Mouse (Mus musculus) midbrain, embryonic 12.5 days (tissue): ENCODE data around the gene Gm20388. TPM values are rescaled to one million over a fixed set of nuclear protein-coding genes. Genes with fewer than 3 reads are reported as not detected.

Experiments used
- ATAC-seq: fragments of 200-750 bp; cut with Nextera tagmentation; 2 replicates; pipeline ENCODE4 v1.8.0; 2017; ENCODE audit warnings: low read depth, moderate TSS enrichment, moderate library complexity; ENCODE audit not compliant: low FRiP score
- H3K27ac ChIP-seq: fragments of 300-500 bp; sonication (generic); replicated peaks from 2 replicates; pipeline ENCODE4 v1.5.1; 2016; ENCODE audit warnings: mild to moderate bottlenecking
- H3K27me3 ChIP-seq: fragments of 300-500 bp; sonication (generic); 2 replicates; pipeline ENCODE4 v1.6.1; 2016; ENCODE audit warnings: mild to moderate bottlenecking
- H3K36me3 ChIP-seq: fragments of 300-500 bp; sonication (generic); 2 replicates; pipeline ENCODE4 v1.6.1; 2016
- H3K4me1 ChIP-seq: fragments of 300-500 bp; sonication (generic); 2 replicates; pipeline ENCODE4 v1.6.1; 2016
- H3K4me2 ChIP-seq: fragments of 300-500 bp; sonication (generic); replicated peaks from 2 replicates; pipeline ENCODE4 v1.6.1; 2016; ENCODE audit warnings: mild to moderate bottlenecking, moderate library complexity
- H3K4me3 ChIP-seq: fragments of 300-500 bp; sonication (generic); 2 replicates; pipeline ENCODE4 v1.5.1; 2016; ENCODE audit warnings: mild to moderate bottlenecking
- H3K9ac ChIP-seq: fragments of 300-500 bp; sonication (generic); replicated peaks from 2 replicates; pipeline ENCODE4 v1.6.1; 2016; ENCODE audit warnings: mild to moderate bottlenecking, moderate library complexity
- H3K9me3 ChIP-seq: fragments of 300-500 bp; sonication (generic); 2 replicates; pipeline ENCODE4 v1.6.1; 2016; ENCODE audit warnings: mild to moderate bottlenecking
- WGBS: fragments of 180-500 bp; shearing (Covaris S2); methylation state at CpG from one replicate; pipeline ENCODE4 v1.1.7; 2016; 5-methylcytosine and 5-hydroxymethylcytosine counted together
- polyA plus RNA-seq: library from polyadenylated mRNA; unstranded; fragments of >200 nt; fragmentation: Nextera tagmentation; extraction: Ambion mirVana; gene quantifications from 2 replicates; pipeline ENCODE4 v1.2.1, GENCODE M21; 2016

Gm20388 gene
- polyA plus RNA-seq, 1 experiment from 2014 or later, result not detected

DNA sequence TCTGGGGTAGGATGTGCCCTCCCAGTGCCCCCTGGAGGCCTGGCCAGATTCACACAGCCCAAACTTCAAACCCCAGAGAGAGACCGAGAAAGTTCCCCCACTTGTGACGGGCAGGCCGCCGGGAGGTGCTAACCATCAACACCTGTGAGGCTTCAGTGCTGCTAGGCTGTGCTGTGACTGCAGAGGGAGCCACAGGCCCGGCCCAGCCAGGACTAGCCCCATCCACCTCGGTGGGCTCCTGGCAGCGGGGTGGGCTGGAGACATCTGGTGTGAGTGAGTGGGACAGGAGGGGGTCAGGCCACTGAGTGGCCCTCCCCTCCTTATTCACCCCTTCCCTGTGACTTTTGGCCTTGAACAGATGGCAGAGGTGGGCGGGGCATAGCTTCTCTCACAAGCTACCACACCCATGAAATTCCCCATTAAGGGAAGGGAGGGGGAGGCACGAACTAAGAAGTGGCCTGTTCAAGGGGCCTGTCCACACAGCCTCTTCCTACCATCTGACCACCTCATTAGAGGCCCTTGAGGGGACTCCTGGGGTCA lies 497.1 kb downstream of the Gm20388 start:
- 11% methylated on average over 9 of the region's 9 CpGs for WGBS
- Histone ChIP-seq H3K27me3 (peaks cover 41% of the 10 kb centered on the region), H3K9ac (no peak overlapping the region)

DNA sequence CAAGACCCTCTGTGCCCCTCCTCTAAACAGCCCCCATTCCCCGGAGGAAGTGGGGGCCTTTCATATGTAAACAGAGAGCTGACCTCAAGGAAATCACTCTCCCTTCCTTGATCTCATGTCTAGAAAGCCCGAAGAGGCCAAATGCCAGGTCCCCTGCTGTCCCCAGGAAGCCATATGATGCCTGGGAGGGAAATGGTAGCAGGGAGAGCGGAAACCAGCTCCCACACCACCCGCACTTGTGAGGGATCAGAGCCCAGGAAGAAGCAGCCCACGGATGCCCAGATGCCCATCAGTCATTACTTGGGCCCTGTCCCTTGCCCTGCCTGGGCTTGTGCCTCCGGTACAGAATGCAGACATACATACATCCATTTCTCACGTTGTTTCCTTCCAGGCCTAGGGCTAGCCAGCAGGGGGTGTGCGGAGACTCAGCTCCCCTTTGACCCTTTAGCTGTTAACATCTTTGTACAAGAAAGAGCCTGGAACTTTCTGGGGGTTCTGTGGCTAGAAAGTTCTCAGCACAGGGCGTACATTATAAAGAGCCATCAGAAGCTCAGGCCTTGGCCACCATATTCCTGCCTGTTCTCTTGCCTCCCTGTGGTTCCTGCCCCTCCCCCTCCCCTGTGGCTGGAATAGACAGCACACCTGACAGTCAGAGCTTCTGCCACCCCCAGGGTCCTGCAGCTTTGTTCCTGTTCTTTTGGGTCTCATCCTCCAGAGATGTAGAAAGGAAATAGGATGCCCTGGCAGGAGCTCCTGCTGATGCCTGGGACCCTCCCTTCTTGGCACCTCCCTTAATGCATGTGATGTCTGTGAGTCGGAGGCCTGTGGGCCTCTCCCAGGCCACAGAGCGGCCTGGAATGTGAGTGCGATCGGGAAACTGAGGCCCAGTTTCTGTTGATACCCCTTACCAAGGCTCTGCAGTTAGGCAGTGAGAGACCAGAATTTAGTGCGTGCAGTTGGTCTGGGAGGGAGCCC lies 497.9 kb downstream of the Gm20388 start:
- Histone ChIP-seq H3K36me3 (no peaks in the 10 kb centered on the region), H3K9ac (no peak overlapping the region), H3K27ac (peak overlapping the region; percentile 75), H3K4me1 (peaks cover 82% of the 10 kb centered on the region), H3K4me2 (no peak overlapping the region), H3K4me3 (no peak overlapping the region), H3K9me3 (no peaks in the 10 kb centered on the region), H3K27me3 (peaks cover 49% of the 10 kb centered on the region)
- ATAC-seq, result no peak
- WGBS, result 38% methylated on average over 14 of the region's 14 CpGs

More for the DNA sequence above, 497.1 kb downstream of the Gm20388 start:
- peak; percentile 67 for ATAC-seq
- Histone ChIP-seq H3K27ac (peak overlapping the region; percentile 75; the same call in 1 of the 2 replicates), H3K36me3 (no peaks in the 10 kb centered on the region), H3K9me3 (no peaks in the 10 kb centered on the region), H3K4me2 (no peak overlapping the region), H3K4me1 (peaks cover 74% of the 10 kb centered on the region), H3K4me3 (no peak overlapping the region)

DNA sequence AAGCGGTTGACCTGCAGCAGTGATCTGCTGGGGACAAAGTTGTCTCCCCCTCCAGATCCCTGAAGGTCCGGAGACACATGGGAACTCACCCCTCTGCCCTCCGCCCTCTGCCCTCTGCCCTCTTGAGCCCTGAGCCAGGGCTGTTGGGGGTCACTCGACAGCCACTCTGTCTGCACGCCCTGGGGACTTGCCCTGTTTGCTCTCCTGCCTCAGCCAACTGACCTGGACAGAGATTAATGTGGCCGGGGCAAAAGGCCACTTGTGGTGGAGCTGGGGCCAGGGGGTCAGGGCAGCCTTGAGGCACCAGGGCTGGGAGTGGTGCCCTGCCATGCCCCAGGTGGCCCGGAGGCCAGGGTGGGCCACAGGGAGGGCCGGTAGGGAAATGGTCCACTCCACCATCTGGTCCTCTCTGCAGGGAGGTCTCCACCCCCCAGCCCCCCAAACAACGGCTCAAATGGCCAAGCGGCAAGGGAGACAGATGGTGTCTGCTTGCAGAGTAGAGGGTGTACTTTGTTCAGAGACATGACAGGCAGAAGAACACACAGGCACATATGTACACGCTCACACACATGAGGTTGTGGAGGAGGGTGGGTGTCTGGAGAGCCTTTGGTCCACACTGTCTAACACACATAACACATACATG lies 498.9 kb downstream of the Gm20388 start:
- Histone ChIP-seq H3K4me1 (peaks cover 85% of the 10 kb centered on the region), H3K36me3 (no peaks in the 10 kb centered on the region), H3K27ac (peak overlapping the region; percentile 49), H3K9me3 (no peaks in the 10 kb centered on the region), H3K9ac (no peak overlapping the region), H3K4me3 (no peak overlapping the region), H3K27me3 (peaks cover 59% of the 10 kb centered on the region), H3K4me2 (no peak overlapping the region)
- ATAC-seq, result no peak
- WGBS, result 39% methylated on average over 11 of the region's 11 CpGs

DNA sequence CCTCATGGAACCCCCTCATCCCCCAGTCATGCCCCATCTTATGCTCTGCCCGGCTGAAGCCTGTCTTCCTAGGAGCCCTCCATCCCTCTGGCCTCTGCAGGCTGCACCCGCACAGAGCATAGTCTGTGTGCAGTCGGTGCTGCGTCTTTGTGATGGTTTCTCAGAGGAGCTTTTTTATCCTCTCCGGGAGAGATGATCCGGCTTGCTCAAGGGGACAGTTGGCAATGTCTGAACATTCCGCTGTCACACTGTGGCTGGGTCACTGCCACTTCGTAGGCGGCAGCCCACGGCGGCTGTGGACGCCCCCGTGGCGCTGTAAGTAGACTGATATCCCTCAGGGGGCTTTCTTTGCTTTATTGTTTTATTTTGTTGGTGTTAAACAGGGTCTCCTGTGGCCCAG lies 500.4 kb downstream of the Gm20388 start:
- ATAC-seq, result no peak
- H3K9ac ChIP-seq, result peak overlapping the region; percentile 17; the same call in 1 of the 2 replicates

DNA sequence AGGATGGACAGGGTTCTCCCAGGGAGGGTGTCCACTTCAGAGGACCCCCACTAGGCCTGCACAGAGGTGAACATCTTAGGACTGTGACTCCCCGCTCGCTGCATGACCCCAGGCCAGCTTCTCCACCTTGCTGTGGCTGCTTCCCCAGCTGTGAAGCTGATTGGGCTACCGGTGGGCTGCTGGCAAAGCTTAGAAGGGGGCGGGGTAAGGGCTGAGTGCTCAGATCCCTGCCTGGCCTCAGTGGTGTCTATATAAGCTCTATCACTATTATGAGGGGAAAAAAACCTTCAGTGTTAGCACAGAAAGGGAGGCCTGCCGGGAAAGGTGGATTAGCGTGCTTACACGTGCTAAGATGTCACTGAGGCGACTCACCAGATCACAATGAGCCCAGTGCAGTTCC lies 501.2 kb downstream of the Gm20388 start:
- no peak overlapping the region for H3K4me3 ChIP-seq
- no peaks in the 10 kb centered on the region for H3K9me3 ChIP-seq
- H3K27ac ChIP-seq, result peak overlapping the region; percentile 65
- no peak for ATAC-seq
- H3K9ac ChIP-seq, result 0 out of 2 replicates have a peak overlapping the region, but pooled peaks have one; percentile 17
- no peak overlapping the region; the same call in 1 of the 2 replicates for H3K4me2 ChIP-seq
- peaks cover 99% of the 10 kb centered on the region for H3K4me1 ChIP-seq
- 15% methylated on average over 8 of the region's 8 CpGs for WGBS
- peaks cover 56% of the 10 kb centered on the region for H3K27me3 ChIP-seq
- H3K36me3 ChIP-seq, result no peaks in the 10 kb centered on the region

More for the DNA sequence above, 500.4 kb downstream of the Gm20388 start:
- no peaks in the 10 kb centered on the region for H3K36me3 ChIP-seq
- H3K4me1 ChIP-seq, result peaks cover 95% of the 10 kb centered on the region
- H3K4me3 ChIP-seq, result no peak overlapping the region
- H3K9me3 ChIP-seq, result no peaks in the 10 kb centered on the region
- 38% methylated on average over 14 of the region's 14 CpGs for WGBS
- H3K27ac ChIP-seq, result peak overlapping the region; percentile 65
- H3K27me3 ChIP-seq, result peaks cover 56% of the 10 kb centered on the region
- H3K4me2 ChIP-seq, result no peak overlapping the region

DNA sequence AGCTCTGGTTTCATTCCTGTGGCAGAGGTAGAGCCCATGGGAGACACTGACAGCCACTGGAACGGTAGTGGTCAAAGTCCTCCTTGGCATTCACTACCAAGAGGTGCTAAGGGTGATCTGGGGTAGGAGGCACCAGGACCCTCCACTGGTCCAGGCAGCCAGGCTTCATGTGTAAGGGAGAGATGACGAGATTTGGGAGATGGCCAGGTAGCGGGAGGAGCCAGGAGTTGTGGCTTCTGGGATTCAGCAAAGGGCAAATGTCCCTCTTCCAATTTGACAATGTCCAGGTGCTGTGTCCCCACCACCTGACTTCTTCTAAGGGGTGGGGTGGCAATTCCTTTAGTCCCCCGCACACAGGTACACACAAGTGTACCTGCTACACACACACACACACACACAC lies 501.7 kb downstream of the Gm20388 start:
- Histone ChIP-seq H3K4me3 (no peak overlapping the region), H3K27ac (peak overlapping the region; percentile 65), H3K27me3 (peaks cover 56% of the 10 kb centered on the region), H3K36me3 (no peaks in the 10 kb centered on the region), H3K9ac (no peak overlapping the region), H3K9me3 (no peaks in the 10 kb centered on the region), H3K4me2 (no peak overlapping the region; the same call in 1 of the 2 replicates), H3K4me1 (peaks cover 99% of the 10 kb centered on the region)
- no peak for ATAC-seq
- WGBS, result 95% methylated on average over 4 of the region's 4 CpGs

DNA sequence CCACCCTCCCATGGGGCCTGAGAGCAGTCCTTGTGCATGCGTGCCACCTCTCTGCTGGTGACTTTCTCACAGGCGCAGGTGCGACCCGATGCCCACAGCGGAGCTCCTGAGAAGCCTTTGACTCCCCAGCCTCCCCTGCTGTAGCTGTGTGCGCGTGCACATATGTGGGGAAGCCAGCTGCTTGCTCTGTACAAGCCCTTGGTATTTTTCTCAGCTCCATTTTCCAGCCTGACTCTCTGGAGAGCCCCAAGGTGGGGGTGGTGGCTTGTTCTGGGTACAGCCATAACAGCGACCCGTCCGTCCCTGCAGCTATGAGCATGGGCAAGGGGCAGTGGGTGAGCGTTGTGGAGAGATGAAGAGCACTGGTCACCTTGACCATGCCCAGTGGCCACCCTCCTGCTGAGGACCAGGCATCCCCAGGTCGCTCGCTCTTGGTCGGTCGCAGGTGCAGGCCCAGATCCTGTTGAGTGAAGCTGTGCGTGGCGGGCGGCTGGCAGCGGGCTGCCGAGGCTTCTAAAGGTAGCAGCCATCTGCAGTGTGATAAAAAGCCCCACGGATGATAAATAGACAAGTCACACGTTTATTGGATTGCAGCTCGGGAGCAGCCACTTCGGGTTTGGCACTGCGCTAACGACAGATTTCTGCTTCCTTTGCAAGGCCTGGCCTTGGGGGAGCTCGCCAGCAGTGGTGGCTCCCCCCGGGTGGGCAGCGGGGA lies 502.4 kb downstream of the Gm20388 start:
- peak overlapping the region; percentile 58 for H3K27ac ChIP-seq
- no peaks in the 10 kb centered on the region for H3K36me3 ChIP-seq
- H3K9ac ChIP-seq, result 0 out of 2 replicates have a peak overlapping the region, but pooled peaks have one; percentile 2
- no peak overlapping the region for H3K4me3 ChIP-seq
- WGBS, result 72% methylated on average over 29 of the region's 29 CpGs
- no peak overlapping the region for H3K4me2 ChIP-seq
- H3K4me1 ChIP-seq, result peaks cover 99% of the 10 kb centered on the region
- no peak for ATAC-seq
- peaks cover 56% of the 10 kb centered on the region for H3K27me3 ChIP-seq
- H3K9me3 ChIP-seq, result no peaks in the 10 kb centered on the region

DNA sequence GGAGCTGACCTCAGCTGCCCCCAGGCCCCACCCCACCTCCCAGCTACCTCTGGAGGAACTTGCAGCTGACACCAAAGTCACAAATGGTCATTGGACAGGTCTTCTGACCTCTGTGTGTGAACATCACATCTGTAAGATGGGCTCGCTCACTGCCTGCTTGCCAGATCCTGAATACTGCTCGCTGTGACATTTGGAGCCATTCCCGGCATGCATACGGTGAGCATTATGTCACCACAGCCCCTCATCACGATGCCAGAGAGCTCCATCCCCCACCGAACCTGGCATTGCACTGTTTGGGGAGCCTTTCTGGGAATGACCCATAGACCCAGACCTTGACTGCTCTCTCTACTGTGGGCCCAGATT lies 503.0 kb downstream of the Gm20388 start:
- H3K9me3 ChIP-seq, result no peaks in the 10 kb centered on the region
- peaks cover 99% of the 10 kb centered on the region for H3K4me1 ChIP-seq
- WGBS, result 76% methylated on average over 6 of the region's 6 CpGs
- H3K9ac ChIP-seq, result no peak overlapping the region
- H3K36me3 ChIP-seq, result no peaks in the 10 kb centered on the region
- no peak overlapping the region for H3K4me2 ChIP-seq
- H3K27ac ChIP-seq, result peak overlapping the region; percentile 58; the same call in 1 of the 2 replicates
- no peak for ATAC-seq
- no peak overlapping the region for H3K4me3 ChIP-seq
- H3K27me3 ChIP-seq, result peaks cover 56% of the 10 kb centered on the region

DNA sequence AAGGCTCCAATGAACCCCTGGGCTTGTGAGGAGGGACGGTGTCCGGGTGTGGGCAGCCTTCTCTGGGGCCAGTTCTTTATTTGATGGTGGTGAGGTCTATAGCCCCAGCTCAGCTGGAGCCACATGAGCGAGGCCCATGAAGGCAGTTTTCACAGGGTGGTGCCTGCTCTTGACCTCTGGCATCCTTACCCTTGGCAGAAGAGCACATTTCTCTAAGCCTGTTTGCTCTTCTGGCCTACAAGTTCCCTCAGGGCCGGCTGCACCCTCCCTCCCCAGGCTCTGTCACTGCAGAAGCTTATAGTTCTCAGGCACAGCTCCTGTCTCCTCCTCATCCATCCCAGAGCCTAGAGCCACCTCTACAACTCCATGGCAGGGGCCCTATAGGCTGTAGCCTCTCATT lies 503.6 kb downstream of the Gm20388 start:
- Histone ChIP-seq H3K4me1 (peaks cover 94% of the 10 kb centered on the region), H3K4me3 (no peak overlapping the region), H3K9ac (no peak overlapping the region), H3K4me2 (no peak overlapping the region), H3K36me3 (no peaks in the 10 kb centered on the region), H3K27me3 (peaks cover 55% of the 10 kb centered on the region), H3K27ac (no peak overlapping the region; the same call in 1 of the 2 replicates), H3K9me3 (no peaks in the 10 kb centered on the region)
- 77% methylated on average over 4 of the region's 4 CpGs for WGBS
- no peak for ATAC-seq

DNA sequence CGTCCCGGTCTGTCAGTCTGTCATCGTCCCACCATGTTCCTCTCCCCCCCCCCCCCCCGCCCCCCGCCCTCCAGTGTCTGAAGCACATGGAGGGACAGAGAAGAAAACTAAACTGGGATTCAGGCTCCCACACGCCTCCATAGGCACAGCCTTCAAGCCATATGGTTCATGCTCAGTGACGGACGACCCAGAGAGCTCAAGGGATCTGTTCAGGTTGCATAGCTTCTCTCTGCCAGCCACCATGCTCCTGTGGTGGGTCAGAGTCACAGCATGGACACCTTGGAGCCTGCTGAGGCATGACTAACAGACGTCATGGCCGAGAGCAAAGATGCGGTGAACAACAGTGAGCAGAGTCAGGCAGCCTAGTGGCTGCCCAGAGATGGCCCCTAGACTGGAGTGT lies 504.8 kb downstream of the Gm20388 start:
- Histone ChIP-seq H3K27me3 (peaks cover 49% of the 10 kb centered on the region), H3K36me3 (no peaks in the 10 kb centered on the region), H3K27ac (peak overlapping the region; percentile 98), H3K4me2 (no peak overlapping the region), H3K9ac (no peak overlapping the region), H3K4me1 (peaks cover 91% of the 10 kb centered on the region), H3K9me3 (no peaks in the 10 kb centered on the region), H3K4me3 (no peak overlapping the region)
- ATAC-seq, result no peak
- 53% methylated on average over 10 of the region's 11 CpGs for WGBS

DNA sequence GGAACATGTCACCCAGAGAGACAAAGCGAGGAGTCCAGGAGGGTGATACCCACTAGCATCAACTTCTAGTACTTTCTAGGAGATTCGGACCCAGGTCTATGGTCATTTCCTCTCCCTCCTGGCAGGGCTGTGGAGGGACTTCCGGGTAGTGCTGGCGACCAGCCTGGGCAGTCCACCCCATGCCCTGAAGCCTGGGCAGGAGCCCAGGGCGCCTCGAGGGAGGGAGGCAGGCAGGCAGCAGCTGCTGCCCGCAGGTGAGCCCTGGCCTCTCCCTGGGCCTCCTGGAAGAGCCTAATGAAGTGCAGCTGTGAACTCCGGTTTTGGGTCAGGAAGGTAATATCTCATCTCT lies 505.5 kb downstream of the Gm20388 start:
- peaks cover 52% of the 10 kb centered on the region for H3K27me3 ChIP-seq
- peak overlapping the region; percentile 98 for H3K27ac ChIP-seq
- no peaks in the 10 kb centered on the region for H3K9me3 ChIP-seq
- peak overlapping the region; percentile 42 for H3K4me2 ChIP-seq
- peaks cover 91% of the 10 kb centered on the region for H3K4me1 ChIP-seq
- ATAC-seq, result peak; percentile 16; the same call in 1 of the 2 replicates
- 49% methylated on average over 8 of the region's 8 CpGs for WGBS
- peak overlapping the region; percentile 46; the same call in 1 of the 2 replicates for H3K9ac ChIP-seq
- H3K4me3 ChIP-seq, result no peak overlapping the region
- no peaks in the 10 kb centered on the region for H3K36me3 ChIP-seq
